In genomic region chr8:106129997-106130396, GRCm38 (mm10) we compare ENCODE assay signal across 18 mouse cellular contexts. TPM values are rescaled to one million over a fixed set of nuclear protein-coding genes. Genes with fewer than 3 reads are reported as not detected.
"Had no signal": no experiment of that assay in that cellular context is flagged by ENCODE, and none has a peak within 500 bp of the region (broad histone marks: within the 10 kb centered on the region; RNA-seq: fewer than 3 reads in every experiment).

No protein-coding gene starts in this region.

- H3K4me1 ChIP-seq: midbrain, embryonic 13.5 days; midbrain, embryonic 15.5 days; neural tube, embryonic 12.5 days had no signal

- H3K9ac ChIP-seq: lung, embryonic 15.5 days; midbrain, embryonic 13.5 days; midbrain, embryonic 15.5 days; neural tube, embryonic 12.5 days; stomach, embryonic 15.5 days had no signal

- H3K9me3 ChIP-seq: lung, embryonic 15.5 days; megakaryocyte, embryonic 14.5 days; midbrain, embryonic 13.5 days; midbrain, embryonic 15.5 days; neural tube, embryonic 12.5 days; stomach, embryonic 15.5 days had no signal

- H3K4me3 ChIP-seq: lung, embryonic 15.5 days; megakaryocyte, embryonic 14.5 days; midbrain, embryonic 13.5 days; midbrain, embryonic 15.5 days; neural tube, embryonic 12.5 days; stomach, embryonic 15.5 days had no signal

- H3K27ac ChIP-seq: lung, embryonic 15.5 days; macrophage; midbrain, embryonic 13.5 days; midbrain, embryonic 15.5 days; neural tube, embryonic 12.5 days; stomach, embryonic 15.5 days; stomach, postnatal 0 days had no signal

- DNase-seq: lung, adult 2 months; lung, postnatal 14 days; lung, postnatal 36 days; right cerebral cortex, postnatal 14 days; thymus, postnatal 25 days; thymus, postnatal 4 days had no signal

RNA-seq across cellular contexts. Expression of gene Esrp2, which starts 6.8 kb away (rescaled TPM):
- total RNA-seq: megakaryocyte progenitor cell, adult 5-6 weeks; monocyte, adult 5-6 weeks; neutrophil, adult 5-6 weeks had no signal
- polyA plus RNA-seq: macrophage; neural tube, embryonic 14.5 days had no signal
